Mouse (Mus musculus) lung, embryonic 15.5 days (tissue): ENCODE data around the gene Tmco2. TPM values are rescaled to one million over a fixed set of nuclear protein-coding genes. Genes with fewer than 3 reads are reported as not detected.
"Not testable (repeated sequence)": the region's sequence is repeated elsewhere in the genome, so short reads cannot be mapped to it uniquely, and the experiment has no call there.

Source experiments
- ATAC-seq: fragments of 200-750 bp; cut with Nextera tagmentation; 2 replicates; pipeline ENCODE4 v1.8.0; 2017; ENCODE audit warnings: moderate number of reproducible peaks, borderline replicate concordance; ENCODE audit not compliant: low FRiP score, low TSS enrichment; ENCODE audit errors: extremely low read depth
- H3K27ac ChIP-seq: fragments of 300-500 bp; sonication (generic); 2 replicates; pipeline ENCODE4 v1.5.1; 2015; ENCODE audit warnings: moderate library complexity, mild to moderate bottlenecking, inconsistent platforms
- H3K27me3 ChIP-seq: fragments of 300-500 bp; sonication (generic); 2 replicates; pipeline ENCODE4 v1.6.1; 2015; ENCODE audit warnings: inconsistent platforms
- H3K36me3 ChIP-seq: fragments of 300-500 bp; sonication (generic); 2 replicates; pipeline ENCODE4 v1.6.1; 2015; ENCODE audit warnings: inconsistent platforms
- H3K4me1 ChIP-seq: fragments of 300-500 bp; sonication (generic); 2 replicates; pipeline ENCODE4 v1.6.1; 2015; ENCODE audit warnings: inconsistent platforms
- H3K4me2 ChIP-seq: fragments of 300-500 bp; sonication (generic); 2 replicates; pipeline ENCODE4 v1.6.1; 2015; ENCODE audit warnings: inconsistent platforms, mild to moderate bottlenecking, moderate library complexity
- H3K4me3 ChIP-seq: fragments of 300-500 bp; sonication (generic); 2 replicates; pipeline ENCODE4 v1.5.1; 2015; ENCODE audit warnings: mild to moderate bottlenecking, inconsistent platforms
- H3K9ac ChIP-seq: fragments of 300-500 bp; sonication (generic); 2 replicates; pipeline ENCODE4 v1.6.1; 2015; ENCODE audit warnings: inconsistent platforms
- H3K9me3 ChIP-seq: fragments of 300-500 bp; sonication (generic); 2 replicates; pipeline ENCODE4 v1.6.1; 2016; ENCODE audit warnings: inconsistent platforms
- whole genome bisulfite sequencing: fragments of 180-500 bp; shearing (Covaris S2); methylation state at CpG from one replicate; pipeline ENCODE4 v1.1.7; 2015; 5-methylcytosine and 5-hydroxymethylcytosine counted together
- polyA plus RNA-seq: library from polyadenylated mRNA; unstranded; fragments of >200 nt; fragmentation: Nextera tagmentation; extraction: Ambion mirVana; gene quantifications from 2 replicates; pipeline ENCODE4 v1.2.1, GENCODE M21; 2015

The Tmco2 gene
- polyA plus RNA-seq, result not detected in 2 replicates

DNA sequence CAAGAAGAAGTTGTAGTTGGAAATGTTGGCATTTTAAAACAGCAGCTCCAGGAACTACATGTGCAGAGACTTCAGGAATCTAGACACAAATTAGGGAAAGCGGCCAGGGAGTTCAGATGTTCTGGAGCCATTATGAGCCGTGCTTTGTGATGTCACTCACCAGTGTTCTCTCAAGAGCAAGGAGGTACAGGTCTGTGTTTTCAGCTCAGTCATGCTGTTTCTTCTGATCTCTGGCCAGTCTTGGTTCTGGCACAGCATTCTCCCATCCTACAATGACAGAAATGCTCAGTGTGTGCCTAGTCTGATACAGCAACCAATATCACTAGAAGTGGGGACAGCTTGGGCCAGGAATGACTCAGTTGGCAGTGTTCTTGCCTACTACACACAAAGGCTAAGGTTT is at the start of gene Tmco2:
Gene Tmco2, minus strand, starts transcription at position 101 of the 400 bp plus-strand sequence.
- Histone ChIP-seq H3K9ac (no peak within 1 kb of the TSS), H3K4me1 (no peaks in the 10 kb centered on the region), H3K36me3 (no peaks in the 10 kb centered on the region), H3K4me3 (no peak within 1 kb of the TSS), H3K27me3 (no peaks in the 10 kb centered on the region), H3K27ac (no peak within 1 kb of the TSS), H3K9me3 (no peaks in the 10 kb centered on the region), H3K4me2 (no peak within 1 kb of the TSS)
- no peak for ATAC-seq
- 89% methylated on average over 2 of the region's 2 CpGs for WGBS

DNA sequence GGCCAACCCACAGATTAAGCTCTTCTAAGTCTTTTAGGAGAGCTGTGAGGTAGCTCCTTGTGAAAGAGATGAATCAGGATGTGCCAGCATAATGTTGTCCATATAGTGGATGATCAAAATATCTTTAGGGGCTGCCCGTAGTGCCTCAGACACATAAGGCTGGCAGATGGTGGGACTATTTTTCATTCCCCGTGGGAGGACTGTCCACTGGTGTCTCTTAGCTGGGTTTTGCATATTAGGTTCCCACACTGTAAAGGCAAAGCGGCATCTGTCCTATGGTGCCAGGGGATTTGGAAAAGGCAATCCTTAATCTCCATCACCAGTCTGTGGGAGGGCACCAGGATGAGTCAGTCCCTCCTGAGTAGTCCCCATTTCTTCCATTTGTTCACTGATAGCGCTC is 5.7 kb downstream of the Tmco2 start:
- no peaks in the 10 kb centered on the region for H3K36me3 ChIP-seq
- H3K4me2 ChIP-seq, result no peak overlapping the region
- H3K27ac ChIP-seq, result no peak overlapping the region
- ATAC-seq, result no peak
- H3K27me3 ChIP-seq, result no peaks in the 10 kb centered on the region
- no peaks in the 10 kb centered on the region for H3K9me3 ChIP-seq
- no peak overlapping the region for H3K4me3 ChIP-seq
- H3K9ac ChIP-seq, result no peak overlapping the region
- WGBS, result 85% methylated on average over 4 of the region's 4 CpGs
- no peaks in the 10 kb centered on the region for H3K4me1 ChIP-seq

DNA sequence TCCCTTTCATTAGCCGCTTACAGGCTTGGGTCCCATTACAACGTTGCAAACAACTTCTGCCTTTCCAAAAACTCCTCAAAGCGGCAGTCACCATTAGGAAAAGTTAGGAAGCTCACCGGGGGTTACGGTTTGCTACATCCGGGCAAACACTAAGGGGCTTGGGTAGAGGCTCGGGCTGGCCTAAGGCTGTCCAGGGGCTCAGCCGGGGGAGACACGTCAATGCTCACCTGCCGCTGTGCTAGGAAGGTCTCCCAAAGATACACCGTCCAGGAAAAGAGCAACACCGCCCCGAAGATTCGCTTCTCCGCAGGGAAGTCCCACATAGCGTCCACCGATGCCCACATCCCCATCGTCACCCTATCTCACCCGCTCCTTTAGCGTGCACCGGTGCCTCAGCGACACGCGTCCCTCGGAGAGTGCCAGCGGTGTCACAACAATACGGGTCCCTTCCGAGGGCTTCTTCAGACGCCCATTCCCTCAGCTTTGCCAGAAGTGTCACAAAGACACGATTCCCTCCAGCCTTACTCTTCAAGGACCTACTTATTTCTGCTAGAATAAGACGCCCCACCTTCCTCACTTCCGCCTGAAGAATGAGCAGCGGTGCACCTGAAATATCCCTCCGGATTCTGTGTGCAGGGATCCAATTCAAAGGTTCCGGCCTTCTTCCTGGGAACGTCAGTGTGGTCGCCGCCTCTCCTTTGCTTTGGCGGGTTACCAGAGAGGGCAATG is 11.2 kb downstream of the Tmco2 start, which contains the start of gene Zmpste24:
Gene Zmpste24, minus strand, starts transcription at position 592 of the 729 bp plus-strand sequence.
- Histone ChIP-seq H3K4me2 (peak within 1 kb of the TSS; percentile 65), H3K4me3 (peak within 1 kb of the TSS; percentile 78), H3K27me3 (no peaks in the 10 kb centered on the region), H3K9me3 (no peaks in the 10 kb centered on the region), H3K9ac (peak within 1 kb of the TSS; percentile 65), H3K36me3 (peaks cover 22% of the 10 kb centered on the region), H3K4me1 (peaks cover 4% of the 10 kb centered on the region), H3K27ac (peak within 1 kb of the TSS; percentile 36; the same call in 1 of the 2 replicates)
- WGBS, result under 1% methylated on average over 39 of the region's 39 CpGs
- peak; percentile 86 for ATAC-seq

DNA sequence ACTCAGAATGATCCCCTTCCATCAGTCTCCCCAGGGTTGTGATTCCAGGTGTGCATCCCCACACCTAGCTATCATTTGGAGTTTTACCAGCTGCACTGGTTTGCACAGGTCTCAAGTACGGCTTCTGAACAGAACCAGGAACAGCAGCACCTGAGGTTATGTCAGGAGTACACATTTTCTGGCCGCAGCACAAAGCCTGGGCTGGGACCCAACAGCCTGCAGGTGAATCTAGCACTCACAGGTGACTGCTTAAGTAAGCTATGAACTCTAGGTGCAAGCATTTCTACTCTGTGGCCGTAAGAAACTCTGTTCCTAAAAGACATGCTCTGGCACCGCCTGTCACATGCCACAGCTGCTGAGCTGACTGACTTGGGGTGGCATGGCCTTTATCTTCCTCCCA is 18.8 kb downstream of the Tmco2 start:
- Histone ChIP-seq H3K27ac (no peak overlapping the region), H3K9ac (no peak overlapping the region), H3K36me3 (peaks cover 47% of the 10 kb centered on the region), H3K4me2 (no peak overlapping the region), H3K4me3 (no peak overlapping the region), H3K4me1 (no peaks in the 10 kb centered on the region), H3K27me3 (no peaks in the 10 kb centered on the region), H3K9me3 (no peaks in the 10 kb centered on the region)
- ATAC-seq, result no peak
- WGBS, result 83% methylated on average over 4 of the region's 4 CpGs

DNA sequence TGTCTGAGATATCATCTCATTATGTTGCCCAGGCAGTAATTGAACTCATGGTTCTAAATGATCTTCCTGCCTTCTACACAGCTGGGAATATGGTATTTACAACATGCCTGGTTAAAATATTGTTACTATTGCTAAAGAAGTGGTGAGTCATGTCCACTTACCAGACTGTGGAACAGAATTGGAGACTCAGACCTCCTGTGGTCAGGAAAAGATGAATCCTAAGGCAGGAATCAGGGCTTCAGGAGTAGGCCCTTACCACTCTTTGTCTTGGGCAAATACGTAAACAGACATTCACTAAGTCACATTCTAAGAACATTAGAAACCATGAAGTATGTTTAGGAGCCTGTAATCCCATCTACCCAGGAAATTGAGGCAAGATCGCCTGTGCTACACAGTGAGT is 20.3 kb downstream of the Tmco2 start:
- ATAC-seq, result no peak
- H3K36me3 ChIP-seq, result peaks cover 41% of the 10 kb centered on the region

DNA sequence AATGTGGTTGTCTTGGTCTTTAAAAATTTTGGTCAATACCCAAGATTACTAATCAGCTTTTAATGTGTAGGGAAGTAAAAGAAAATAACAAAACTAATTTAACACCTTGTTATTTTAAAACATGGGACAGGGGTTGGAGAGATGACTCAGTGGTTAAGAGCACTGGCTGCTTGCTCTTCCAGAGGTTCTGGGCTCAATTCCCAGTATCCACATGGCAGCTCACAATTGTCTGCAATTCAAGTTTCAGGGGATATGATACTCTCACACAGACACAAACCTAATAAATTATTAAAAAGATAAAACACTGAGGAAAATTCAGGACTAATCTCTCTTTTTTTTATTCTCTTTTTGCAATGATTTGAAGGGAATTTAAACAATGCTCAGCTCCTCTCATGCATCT is 24.5 kb downstream of the Tmco2 start:
- no peak for ATAC-seq
- H3K4me3 ChIP-seq, result no peak overlapping the region
- peaks cover 51% of the 10 kb centered on the region for H3K36me3 ChIP-seq
- H3K9ac ChIP-seq, result no peak overlapping the region
- no peaks in the 10 kb centered on the region for H3K9me3 ChIP-seq
- H3K4me2 ChIP-seq, result no peak overlapping the region
- no peaks in the 10 kb centered on the region for H3K4me1 ChIP-seq
- H3K27ac ChIP-seq, result no peak overlapping the region
- H3K27me3 ChIP-seq, result no peaks in the 10 kb centered on the region

More for the DNA sequence above, 20.3 kb downstream of the Tmco2 start:
- H3K4me2 ChIP-seq, result no peak overlapping the region
- 89% methylated on average over 2 of the region's 2 CpGs for WGBS
- no peak overlapping the region for H3K9ac ChIP-seq
- H3K27ac ChIP-seq, result no peak overlapping the region
- H3K4me1 ChIP-seq, result no peaks in the 10 kb centered on the region
- no peaks in the 10 kb centered on the region for H3K27me3 ChIP-seq
- no peaks in the 10 kb centered on the region for H3K9me3 ChIP-seq
- H3K4me3 ChIP-seq, result no peak overlapping the region

DNA sequence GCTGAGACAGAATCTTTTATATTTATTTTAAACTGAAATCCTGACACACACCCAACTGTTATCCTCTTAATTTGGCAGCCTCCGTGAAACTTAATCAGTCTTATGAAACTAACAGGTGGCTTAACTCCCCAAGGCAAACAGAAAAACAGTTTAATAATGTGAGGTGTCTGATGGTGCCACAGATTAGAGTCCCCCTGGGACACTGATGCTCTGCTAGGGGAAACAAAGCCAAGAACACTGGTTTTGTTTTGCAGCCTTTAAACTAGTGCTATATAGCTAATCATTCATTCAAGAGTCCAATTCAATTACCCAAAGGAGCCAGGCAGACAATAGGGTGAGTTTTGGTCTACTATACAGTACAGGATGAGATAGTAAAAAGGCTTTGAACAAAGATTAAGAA is 28.6 kb downstream of the Tmco2 start:
- ATAC-seq, result no peak
- H3K36me3 ChIP-seq, result peaks cover 66% of the 10 kb centered on the region
- no peak overlapping the region for H3K27ac ChIP-seq
- no peak overlapping the region for H3K9ac ChIP-seq
- no peaks in the 10 kb centered on the region for H3K9me3 ChIP-seq
- H3K27me3 ChIP-seq, result no peaks in the 10 kb centered on the region
- H3K4me3 ChIP-seq, result no peak overlapping the region
- no peak overlapping the region for H3K4me2 ChIP-seq
- WGBS, result 93% methylated on average over 1 of the region's 1 CpGs
- no peaks in the 10 kb centered on the region for H3K4me1 ChIP-seq

DNA sequence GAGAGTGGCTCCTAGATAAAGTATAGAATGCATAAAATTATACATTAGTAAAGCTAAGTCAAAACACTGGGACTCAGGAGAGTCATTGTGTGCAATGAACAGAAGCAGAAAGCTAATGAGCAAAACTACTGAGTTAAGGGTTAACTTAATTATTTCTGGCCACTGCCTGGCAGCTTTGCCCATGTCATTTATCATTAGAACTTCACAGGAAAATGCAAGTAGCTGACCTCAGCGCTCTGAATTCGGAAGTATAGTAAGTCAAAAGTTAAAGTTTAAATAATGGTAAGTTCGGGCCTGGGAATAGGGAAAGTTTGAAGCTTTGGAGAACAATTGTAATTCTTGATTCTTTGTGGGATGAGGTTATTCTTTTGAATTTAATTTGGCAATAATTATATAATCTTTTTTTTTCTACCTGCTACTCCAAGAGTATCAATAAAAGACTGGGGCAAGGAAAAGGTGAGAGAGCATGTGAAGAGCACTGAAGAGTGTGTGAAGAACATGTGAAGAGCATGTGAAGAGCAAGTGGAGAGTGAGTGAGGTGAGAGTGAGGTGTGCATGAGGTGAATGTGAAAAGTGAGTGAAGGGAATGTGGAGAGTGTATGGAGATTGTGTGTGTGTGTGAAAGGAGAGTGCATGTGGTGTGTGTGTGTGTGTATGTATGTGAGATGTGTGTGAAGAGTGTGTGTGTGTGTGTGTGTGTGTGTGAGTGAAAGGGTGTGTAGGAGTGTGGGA is 30.9 kb downstream of the Tmco2 start:
- no peaks in the 10 kb centered on the region for H3K27me3 ChIP-seq
- no peaks in the 10 kb centered on the region for H3K4me1 ChIP-seq
- H3K9ac ChIP-seq, result no peak overlapping the region
- no peak overlapping the region for H3K4me3 ChIP-seq
- H3K36me3 ChIP-seq, result peaks cover 69% of the 10 kb centered on the region
- H3K4me2 ChIP-seq, result no peak overlapping the region
- H3K27ac ChIP-seq, result no peak overlapping the region
- no peak for ATAC-seq
- 57% methylated on average over 3 of the region's 3 CpGs for WGBS
- no peaks in the 10 kb centered on the region for H3K9me3 ChIP-seq

DNA sequence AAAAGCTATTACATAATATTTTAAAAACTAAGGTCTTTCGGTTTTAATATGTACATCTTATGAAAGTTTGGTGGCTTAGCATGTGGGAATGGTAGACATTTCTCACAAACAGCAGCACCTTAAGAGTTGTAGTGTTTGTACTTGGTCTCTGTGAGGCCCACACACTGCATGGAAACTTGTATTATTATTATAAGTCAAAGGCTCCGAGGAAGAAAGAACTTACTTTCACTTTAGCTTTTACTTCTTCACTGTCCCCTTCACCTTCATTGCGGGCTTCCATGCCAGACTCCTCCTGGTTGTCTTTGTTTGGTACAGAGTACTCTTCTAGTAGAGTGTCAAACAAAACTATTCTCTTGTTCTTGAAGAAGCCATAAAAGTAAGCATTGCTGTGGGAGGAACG is 34.8 kb downstream of the Tmco2 start:
- 90% methylated on average over 4 of the region's 4 CpGs for WGBS

DNA sequence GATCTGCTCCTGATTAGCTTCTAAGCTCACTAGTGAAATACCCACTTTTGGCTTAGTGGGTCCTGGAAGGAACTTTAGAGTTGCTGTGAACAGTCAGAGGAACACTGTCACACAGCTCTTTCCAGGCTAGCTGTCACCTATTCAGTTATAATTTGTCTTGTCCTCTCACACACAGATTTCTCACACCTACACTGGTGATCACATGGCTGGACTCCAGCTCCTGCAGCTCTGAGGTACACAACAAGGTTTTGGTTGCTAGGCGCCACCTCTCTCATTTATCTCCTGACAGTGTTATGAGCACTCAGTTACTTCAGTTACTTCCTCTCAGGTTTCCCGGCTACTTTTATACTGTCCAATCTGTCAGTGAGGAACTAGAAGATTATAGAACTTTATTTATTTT is 43.7 kb downstream of the Tmco2 start:
- 64% methylated on average over 2 of the region's 2 CpGs for WGBS
- Histone ChIP-seq H3K4me1 (no peaks in the 10 kb centered on the region), H3K36me3 (peaks cover 41% of the 10 kb centered on the region), H3K9ac (no peak overlapping the region), H3K4me3 (no peak overlapping the region), H3K27ac (no peak overlapping the region), H3K4me2 (no peak overlapping the region), H3K27me3 (no peaks in the 10 kb centered on the region), H3K9me3 (no peaks in the 10 kb centered on the region)
- ATAC-seq, result no peak

More for the DNA sequence above, 34.8 kb downstream of the Tmco2 start:
- no peak overlapping the region for H3K27ac ChIP-seq
- no peak overlapping the region for H3K4me3 ChIP-seq
- no peaks in the 10 kb centered on the region for H3K27me3 ChIP-seq
- no peaks in the 10 kb centered on the region for H3K9me3 ChIP-seq
- H3K4me1 ChIP-seq, result no peaks in the 10 kb centered on the region
- no peak overlapping the region for H3K9ac ChIP-seq
- H3K36me3 ChIP-seq, result peaks cover 49% of the 10 kb centered on the region
- H3K4me2 ChIP-seq, result no peak overlapping the region
- no peak for ATAC-seq

DNA sequence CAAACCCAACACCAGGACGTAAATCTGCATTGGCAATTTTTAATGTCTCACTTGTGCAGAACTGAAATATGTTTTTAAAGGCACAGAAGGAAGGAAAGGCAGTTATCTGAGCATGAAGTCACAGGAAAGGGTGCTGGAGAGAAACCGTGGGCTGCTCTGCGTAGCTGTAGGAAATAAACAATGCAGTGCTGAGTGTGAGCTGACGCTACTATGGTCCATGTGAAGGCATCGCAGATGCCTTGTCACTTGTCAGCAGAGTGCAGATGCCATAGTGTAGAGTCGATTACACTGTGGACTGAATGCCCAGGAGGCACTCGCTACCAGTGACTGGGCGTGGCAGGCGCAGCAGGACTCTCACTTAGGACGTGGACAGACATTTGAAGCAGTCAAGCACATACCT is 49.8 kb downstream of the Tmco2 start:
- WGBS, result 79% methylated on average over 10 of the region's 10 CpGs
- H3K9me3 ChIP-seq, ATAC-seq, H3K4me2 ChIP-seq, H3K27me3 ChIP-seq, H3K4me3 ChIP-seq, H3K27ac ChIP-seq, H3K9ac ChIP-seq, H3K4me1 ChIP-seq: not testable (repeated sequence)
- peaks cover 24% of the 10 kb centered on the region for H3K36me3 ChIP-seq

DNA sequence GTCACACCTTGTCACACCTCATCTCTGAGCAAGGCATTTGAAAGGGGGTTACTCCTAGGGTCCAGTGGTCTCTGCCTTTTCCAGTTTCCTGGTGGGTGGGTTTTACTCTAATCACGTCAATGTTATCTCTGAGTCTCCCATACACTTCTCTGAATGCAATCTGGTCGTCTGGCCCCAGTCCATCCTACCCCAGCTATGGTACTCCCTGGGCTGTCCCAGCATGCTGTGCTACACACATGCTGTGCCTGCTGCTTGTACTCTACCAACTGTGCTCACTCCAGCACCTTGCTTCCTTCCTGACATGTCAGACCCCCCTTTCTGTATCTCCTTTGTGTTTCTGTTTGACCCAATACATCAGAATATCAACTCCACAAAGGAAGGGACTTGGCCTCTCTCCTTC is 52.0 kb downstream of the Tmco2 start:
- no peak overlapping the region for H3K27ac ChIP-seq
- no peak overlapping the region for H3K4me3 ChIP-seq
- peaks cover 7% of the 10 kb centered on the region for H3K4me1 ChIP-seq
- no peak for ATAC-seq
- H3K27me3 ChIP-seq, result peaks cover 4% of the 10 kb centered on the region; the same call in 1 of the 2 replicates
- H3K4me2 ChIP-seq, result no peak overlapping the region
- H3K36me3 ChIP-seq, result peaks cover 18% of the 10 kb centered on the region
- WGBS, result 45% methylated on average over 2 of the region's 2 CpGs
- no peaks in the 10 kb centered on the region for H3K9me3 ChIP-seq
- H3K9ac ChIP-seq, result no peak overlapping the region
